Comparison of ENCODE assay signal across 8 mouse cellular contexts in genomic region chr6:115007728-115008127, GRCm38 (mm10). TPM values are rescaled to one million over a fixed set of nuclear protein-coding genes. Genes with fewer than 3 reads are reported as not detected.
DNase-seq lines count a peak whose midpoint lies in the region; ATAC-seq and TF ChIP-seq lines count a peak whose summit lies in the region.

No protein-coding gene starts in this region.

- no peak overlapping the region for H3K4me3 ChIP-seq in hindbrain, embryonic 10.5 days
- no peak overlapping the region for H3K4me3 ChIP-seq in hindbrain, embryonic 13.5 days
- no peak overlapping the region for H3K4me3 ChIP-seq in cortical plate, adult 2 months (ENCODE audit: insufficient read depth, low read length)
- no peak overlapping the region for H3K4me3 ChIP-seq in intestine, postnatal 0 days (ENCODE audit: low read depth, low read length)
- no peak overlapping the region for H3K4me3 ChIP-seq in midbrain, embryonic 14.5 days (replicated peaks; ENCODE audit: low read depth, low read length)
- no peak overlapping the region for H3K4me3 ChIP-seq in spleen, adult 2 months (ENCODE audit: extremely low read depth, insufficient read depth, insufficient read length)

- peak; percentile 84 for TF ChIP-seq CTCF in cortical plate, adult 2 months (IDR thresholded peaks at IDR 0.05; ENCODE audit: extremely low read depth, insufficient read depth, low read length)
- peak; percentile 97 for TF ChIP-seq CTCF in intestine, postnatal 0 days (IDR thresholded peaks at IDR 0.05; ENCODE audit: low read depth)
- TF ChIP-seq CTCF in spleen, adult 2 months (IDR thresholded peaks at IDR 0.05; ENCODE audit: extremely low read depth, insufficient read depth, insufficient read length, insufficient replicate concordance) = peak; percentile 95

- ATAC-seq in hindbrain, embryonic 13.5 days (ENCODE audit: low FRiP score) = no peak; the same call in 1 of the 2 replicates
- ATAC-seq in intestine, postnatal 0 days = peak; percentile 66; the same call in 1 of the 2 replicates
- ATAC-seq in midbrain, embryonic 14.5 days (ENCODE audit: low FRiP score, low TSS enrichment) = no peak

- no peak for TF ChIP-seq POLR2A in cortical plate, adult 2 months (IDR thresholded peaks at IDR 0.05; ENCODE audit: extremely low read depth, insufficient read depth, low read length)
- TF ChIP-seq POLR2A in spleen, adult 2 months (IDR thresholded peaks at IDR 0.05; ENCODE audit: low read depth, low read length) = no peak

- intact Hi-C loops in gastrocnemius, postnatal 14 days (cut with DNase I; ENCODE audit: low total_unique reads) = loop anchor here (10.0 kb wide), 1 partner anchor 293 kb away; no protein-coding TSS in a partner anchor
- intact Hi-C loops in left cerebral cortex, postnatal 4 days (cut with DNase I) = loop anchor here (2.0 kb wide), 1 partner anchor 77 kb away; no protein-coding TSS in a partner anchor

- WGBS in hindbrain, embryonic 10.5 days = 30% methylated on average over 5 of the region's 5 CpGs
- WGBS in hindbrain, embryonic 13.5 days = 31% methylated on average over 5 of the region's 5 CpGs
- WGBS in intestine, postnatal 0 days = 31% methylated on average over 5 of the region's 5 CpGs
- 25% methylated on average over 5 of the region's 5 CpGs for WGBS in midbrain, embryonic 14.5 days
- WGBS in spleen, adult 2 months = 36% methylated on average over 5 of the region's 5 CpGs

- 0 out of 2 replicates have a peak overlapping the region, but pooled peaks have one; percentile 42 for H3K27ac ChIP-seq in hindbrain, embryonic 10.5 days
- H3K27ac ChIP-seq in hindbrain, embryonic 13.5 days = no peak overlapping the region
- no peak overlapping the region for H3K27ac ChIP-seq in cortical plate, adult 2 months (ENCODE audit: insufficient read depth, low read length)
- H3K27ac ChIP-seq in intestine, postnatal 0 days (ENCODE audit: low read depth, low read length) = no peak overlapping the region
- H3K27ac ChIP-seq in midbrain, embryonic 14.5 days (replicated peaks; ENCODE audit: low read depth, low read length) = no peak overlapping the region
- no peak overlapping the region for H3K27ac ChIP-seq in spleen, adult 2 months (ENCODE audit: insufficient read depth, low read length)

- no peak overlapping the region for H3K4me2 ChIP-seq in hindbrain, embryonic 13.5 days
- no peak overlapping the region for H3K4me2 ChIP-seq in intestine, postnatal 0 days (replicated peaks; ENCODE audit: low read depth)
- no peak overlapping the region for H3K4me2 ChIP-seq in midbrain, embryonic 14.5 days (ENCODE audit: low read length)

- peaks cover 65% of the 10 kb centered on the region for H3K36me3 ChIP-seq in hindbrain, embryonic 10.5 days
- H3K36me3 ChIP-seq in hindbrain, embryonic 13.5 days = peaks cover 39% of the 10 kb centered on the region
- peaks cover 31% of the 10 kb centered on the region for H3K36me3 ChIP-seq in intestine, postnatal 0 days (ENCODE audit: control insufficient read depth, insufficient read depth)
- peaks cover 38% of the 10 kb centered on the region for H3K36me3 ChIP-seq in midbrain, embryonic 14.5 days (ENCODE audit: control insufficient read depth, insufficient read depth, low read length)
- peaks cover 11% of the 10 kb centered on the region for H3K36me3 ChIP-seq in spleen, adult 2 months (ENCODE audit: control insufficient read depth, insufficient read depth, low read length)

- H3K9me3 ChIP-seq in hindbrain, embryonic 10.5 days = no peaks in the 10 kb centered on the region
- H3K9me3 ChIP-seq in hindbrain, embryonic 13.5 days = no peaks in the 10 kb centered on the region
- no peaks in the 10 kb centered on the region for H3K9me3 ChIP-seq in intestine, postnatal 0 days (ENCODE audit: control insufficient read depth)
- H3K9me3 ChIP-seq in midbrain, embryonic 14.5 days (ENCODE audit: control insufficient read depth, low read length) = no peaks in the 10 kb centered on the region

- no peak overlapping the region for H3K9ac ChIP-seq in hindbrain, embryonic 13.5 days
- H3K9ac ChIP-seq in intestine, postnatal 0 days (ENCODE audit: low read depth, low read length) = no peak overlapping the region
- no peak overlapping the region for H3K9ac ChIP-seq in midbrain, embryonic 14.5 days (replicated peaks; ENCODE audit: low read length)

- H3K4me1 ChIP-seq in hindbrain, embryonic 10.5 days (replicated peaks) = peaks cover 17% of the 10 kb centered on the region
- H3K4me1 ChIP-seq in hindbrain, embryonic 13.5 days (replicated peaks) = peaks cover 9% of the 10 kb centered on the region; the same call in 1 of the 2 replicates
- H3K4me1 ChIP-seq in cortical plate, adult 2 months (ENCODE audit: control insufficient read depth, insufficient read depth, low read length) = 0 out of 2 replicates have a peak, but pooled peaks cover 1% of the 10 kb centered on the region
- H3K4me1 ChIP-seq in intestine, postnatal 0 days (replicated peaks; ENCODE audit: control insufficient read depth, insufficient read depth, low read length) = peaks cover 3% of the 10 kb centered on the region; the same call in 1 of the 2 replicates
- H3K4me1 ChIP-seq in midbrain, embryonic 14.5 days (ENCODE audit: control insufficient read depth, insufficient read depth, low read length) = 0 out of 2 replicates have a peak, but pooled peaks cover 5% of the 10 kb centered on the region
- no peaks in the 10 kb centered on the region for H3K4me1 ChIP-seq in spleen, adult 2 months (ENCODE audit: control insufficient read depth, insufficient read depth, insufficient read length)

- DNase-seq in hindbrain, embryonic 10.5 days (ENCODE audit: low spot score) = peak; percentile 77
- DNase-seq in gastrocnemius, postnatal 14 days = peak; percentile 78
- DNase-seq in left cerebral cortex, postnatal 4 days = peak; percentile 81
- peak; percentile 87 for DNase-seq in midbrain, embryonic 14.5 days
- DNase-seq in spleen, adult 2 months (ENCODE audit: low read depth in 1 of 2, low spot score in 2 of 2) = peak; percentile 30 to 72

- H3K27me3 ChIP-seq in hindbrain, embryonic 10.5 days (ENCODE audit: insufficient read depth, poor library complexity, severe bottlenecking) = no peaks in the 10 kb centered on the region
- H3K27me3 ChIP-seq in hindbrain, embryonic 13.5 days = no peaks in the 10 kb centered on the region
- no peaks in the 10 kb centered on the region for H3K27me3 ChIP-seq in intestine, postnatal 0 days (replicated peaks; ENCODE audit: control insufficient read depth, insufficient read depth, low read length)
- H3K27me3 ChIP-seq in midbrain, embryonic 14.5 days (ENCODE audit: control insufficient read depth, insufficient read depth, low read length) = no peaks in the 10 kb centered on the region
- no peaks in the 10 kb centered on the region for H3K27me3 ChIP-seq in spleen, adult 2 months (ENCODE audit: control insufficient read depth, insufficient read depth, low read length)

RNA-seq across cellular contexts. Expression of gene Tamm41, which starts 29.9 kb away (rescaled TPM):
- 83.0 and 94.2 TPM in 2 replicates for polyA plus RNA-seq in hindbrain, embryonic 10.5 days (2016; fragmentation: Nextera tagmentation; extraction: Ambion mirVana)
- 49.6 and 50.8 TPM in 2 replicates for polyA plus RNA-seq in hindbrain, embryonic 13.5 days (2015; fragmentation: Nextera tagmentation; extraction: Ambion mirVana)
- 18.4 and 20.2 TPM in 2 replicates for polyA plus RNA-seq in cortical plate, adult 2 months (2012; rRNA removed)
- total RNA-seq in gastrocnemius, postnatal 14 days (2021) = 1 to 10 TPM; 8.5 to 8.9 TPM
- polyA plus RNA-seq in intestine, postnatal 0 days (2015; fragmentation: Nextera tagmentation; extraction: Ambion mirVana) = 42.6 and 43.8 TPM in 2 replicates
- 10 to 100 TPM; 23.8 to 29.1 TPM for total RNA-seq in left cerebral cortex, postnatal 4 days (2021)
- polyA plus RNA-seq in midbrain, embryonic 14.5 days (2014; fragmentation: Nextera tagmentation; extraction: Ambion mirVana) = 53.4 and 55.1 TPM in 2 replicates
- polyA plus RNA-seq in spleen, adult 2 months (2012; rRNA removed) = 24.3 and 28.5 TPM in 2 replicates

RNA-seq across cellular contexts. Expression of gene Vgll4, which starts 37.9 kb away (rescaled TPM):
- polyA plus RNA-seq in hindbrain, embryonic 10.5 days (2016; fragmentation: Nextera tagmentation; extraction: Ambion mirVana) = 73.3 and 86.6 TPM in 2 replicates
- polyA plus RNA-seq in hindbrain, embryonic 13.5 days (2015; fragmentation: Nextera tagmentation; extraction: Ambion mirVana) = 62.4 and 65.9 TPM in 2 replicates
- polyA plus RNA-seq in cortical plate, adult 2 months (2012; rRNA removed) = 42.8 and 44.8 TPM in 2 replicates
- 10 to 100 TPM; 15.7 to 20.1 TPM for total RNA-seq in gastrocnemius, postnatal 14 days (2021)
- 31.1 and 33.0 TPM in 2 replicates for polyA plus RNA-seq in intestine, postnatal 0 days (2015; fragmentation: Nextera tagmentation; extraction: Ambion mirVana)
- total RNA-seq in left cerebral cortex, postnatal 4 days (2021) = 10 to 100 TPM; 60.0 to 63.7 TPM
- 32.2 and 42.8 TPM in 2 replicates for polyA plus RNA-seq in midbrain, embryonic 14.5 days (2014; fragmentation: Nextera tagmentation; extraction: Ambion mirVana)
- polyA plus RNA-seq in spleen, adult 2 months (2012; rRNA removed) = 36.1 and 43.6 TPM in 2 replicates
